Mouse (Mus musculus) liver, adult 2 months (tissue): Measurements from ENCODE around the gene Ticam1. TPM values are rescaled to one million over a fixed set of nuclear protein-coding genes. Genes with fewer than 3 reads are reported as not detected.
A peak's percentile ranks its signal among the peaks of the same experiment; 100 is the strongest.

Experiments used
- DNase-seq: peaks from one replicate; pipeline ENCODE4 v3.0.0-alpha.2; 2011; ENCODE audit warnings: low read depth, low spot score; ENCODE audit errors: extremely low read depth
- H3K27ac ChIP-seq: fragments of 200-500 bp; replicated peaks from 2 replicates; pipeline ENCODE4 v1.5.1; 2012; ENCODE audit warnings: low read depth, mild to moderate bottlenecking, control low read depth, inconsistent platforms, low read length; ENCODE audit not compliant: insufficient read depth
- H3K27me3 ChIP-seq: fragments of 200-500 bp; 2 replicates; pipeline ENCODE4 v1.6.1; 2012; ENCODE audit warnings: mild to moderate bottlenecking, moderate library complexity, low read length, inconsistent platforms; ENCODE audit not compliant: control insufficient read depth, insufficient read depth
- H3K36me3 ChIP-seq: fragments of 200-500 bp; 2 replicates; pipeline ENCODE4 v1.6.1; 2012; ENCODE audit warnings: low read length, inconsistent platforms; ENCODE audit not compliant: control insufficient read depth, insufficient read depth
- H3K4me1 ChIP-seq: fragments of 200-500 bp; 2 replicates; pipeline ENCODE4 v1.6.1; 2011; ENCODE audit warnings: low read length; ENCODE audit not compliant: control insufficient read depth, insufficient read depth
- H3K4me3 ChIP-seq: fragments of 200-500 bp; 2 replicates; pipeline ENCODE4 v1.5.1; 2011; ENCODE audit warnings: low read depth, mild to moderate bottlenecking, control low read depth, low read length, moderate library complexity; ENCODE audit not compliant: insufficient read depth
- H3K79me2 ChIP-seq: fragments of 200-500 bp; 2 replicates; pipeline ENCODE4 v1.6.1; 2012; ENCODE audit warnings: inconsistent platforms, mild to moderate bottlenecking, low read length, moderate library complexity; ENCODE audit not compliant: control insufficient read depth, insufficient read depth
- H3K9ac ChIP-seq: fragments of 200-500 bp; 2 replicates; pipeline ENCODE4 v1.6.1; 2012; ENCODE audit warnings: low read depth, mild to moderate bottlenecking, control low read depth, inconsistent platforms, low read length
- CTCF ChIP-seq: fragments of 200-500 bp; IDR thresholded peaks from 2 replicates; pipeline ENCODE4 v1.5.1; 2011; ENCODE audit warnings: low read depth, low read length, control low read depth
- POLR2A ChIP-seq: fragments of 200-500 bp; IDR thresholded peaks from 2 replicates; pipeline ENCODE4 v1.6.1; 2011; ENCODE audit warnings: low read length, control low read depth; ENCODE audit not compliant: insufficient read depth; ENCODE audit errors: extremely low read depth
- WGBS: fragments of 180-500 bp; shearing (Covaris S2); methylation state at CpG from one replicate; pipeline ENCODE4 v1.1.7; 2018; 5-methylcytosine and 5-hydroxymethylcytosine counted together
- polyA plus RNA-seq: library from polyadenylated mRNA; depleted of rRNA; stranded (reverse); fragments of >200 nt; gene quantifications from 2 replicates; pipeline ENCODE4 v1.2.3, GENCODE M21; 2012
- total RNA-seq: library from RNA; depleted of rRNA; stranded (reverse); fragments of >200 nt; gene quantifications from 2 replicates; pipeline ENCODE4 v1.2.3, GENCODE M21; 2014

The Ticam1 gene
- total and polyA plus RNA-seq, 2 experiments: 2.5 to 27.7 TPM

DNA sequence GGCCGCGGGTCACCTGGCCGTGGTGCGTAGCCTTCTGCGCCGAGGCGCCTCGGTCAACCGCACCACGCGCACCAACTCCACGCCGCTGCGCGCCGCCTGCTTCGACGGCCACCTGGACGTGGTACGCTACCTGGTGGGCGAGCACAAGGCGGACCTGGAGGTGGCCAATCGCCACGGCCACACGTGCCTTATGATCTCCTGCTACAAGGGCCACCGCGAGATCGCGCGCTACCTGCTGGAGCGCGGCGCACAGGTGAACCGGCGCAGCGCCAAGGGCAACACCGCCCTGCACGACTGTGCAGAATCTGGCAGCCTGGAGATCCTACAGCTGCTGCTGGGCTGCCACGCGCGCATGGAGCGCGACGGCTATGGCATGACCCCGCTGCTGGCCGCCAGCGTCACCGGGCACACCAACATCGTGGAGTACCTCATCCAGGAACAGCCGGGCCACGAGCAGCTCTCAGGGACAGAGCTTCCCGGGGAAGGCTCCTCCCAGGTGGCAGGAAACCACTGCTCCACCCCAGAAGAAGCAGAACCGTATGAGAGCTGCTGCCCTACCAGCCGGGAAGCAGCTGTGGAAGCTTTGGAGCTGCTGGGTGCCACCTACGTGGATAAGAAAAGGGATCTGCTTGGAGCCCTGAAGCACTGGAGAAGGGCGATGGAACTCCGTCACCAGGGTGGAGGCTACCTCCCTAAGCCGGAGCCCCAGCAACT, 19.2 kb downstream of the Ticam1 start:
- peak overlapping the region; percentile 94 for H3K4me3 ChIP-seq
- H3K27ac ChIP-seq: peak overlapping the region; percentile 72
- DNase-seq: no peak
- peaks cover 17% of the 10 kb centered on the region for H3K36me3 ChIP-seq
- 6% methylated on average over 58 of the region's 58 CpGs for WGBS
- no peaks in the 10 kb centered on the region for H3K27me3 ChIP-seq
- TF ChIP-seq CTCF: no peak
- no peak for TF ChIP-seq POLR2A
- H3K79me2 ChIP-seq: peaks cover 32% of the 10 kb centered on the region
- peak overlapping the region; percentile 87 for H3K9ac ChIP-seq
- H3K4me1 ChIP-seq: peaks cover 29% of the 10 kb centered on the region

GRCm38 (mm10) chr17:56256239-56256881, 20.2 kb downstream of the Ticam1 start, which contains the start of gene Fem1a:
Fem1a (plus strand) TSS chr17:56256810.
- Histone ChIP-seq H3K36me3 (peaks cover 17% of the 10 kb centered on the region), H3K79me2 (peaks cover 32% of the 10 kb centered on the region), H3K4me1 (peaks cover 28% of the 10 kb centered on the region), H3K27me3 (no peaks in the 10 kb centered on the region), H3K9ac (peak within 1 kb of the TSS; percentile 87), H3K27ac (peak within 1 kb of the TSS; percentile 92), H3K4me3 (peak within 1 kb of the TSS; percentile 94)
- DNase-seq: peak; percentile 98
- 0% methylated on average over 28 of the region's 28 CpGs for WGBS
- no peak for TF ChIP-seq CTCF
- TF ChIP-seq POLR2A: 0 out of 2 replicates have a peak, but pooled peaks have one; percentile 41

- peaks cover 24% of the 10 kb centered on the region for H3K4me1 ChIP-seq
- under 1% methylated on average over 32 of the region's 32 CpGs for WGBS
Observed at GRCm38 (mm10) chr17:56255863-56256238, 20.7 kb downstream of the Ticam1 start.

GRCm38 (mm10) chr17:56255429-56255828, 21.2 kb downstream of the Ticam1 start:
- TF ChIP-seq POLR2A: no peak
- 0 out of 2 replicates have a peak, but pooled peaks have one; percentile 19 for TF ChIP-seq CTCF
- Histone ChIP-seq H3K4me1 (peaks cover 23% of the 10 kb centered on the region), H3K9ac (no peak overlapping the region), H3K79me2 (peaks cover 32% of the 10 kb centered on the region), H3K4me3 (no peak overlapping the region), H3K27me3 (no peaks in the 10 kb centered on the region), H3K27ac (no peak overlapping the region), H3K36me3 (peaks cover 13% of the 10 kb centered on the region)
- DNase-seq: no peak
- WGBS: 25% methylated on average over 9 of the region's 9 CpGs

More at GRCm38 (mm10) chr17:56255863-56256238, 20.7 kb downstream of the Ticam1 start:
- DNase-seq: peak; percentile 97
- Histone ChIP-seq H3K4me3 (peak overlapping the region; percentile 51), H3K9ac (peak overlapping the region; percentile 69), H3K36me3 (peaks cover 14% of the 10 kb centered on the region), H3K27ac (peak overlapping the region; percentile 92), H3K27me3 (no peaks in the 10 kb centered on the region), H3K79me2 (peaks cover 32% of the 10 kb centered on the region)
- peak; percentile 92 for TF ChIP-seq CTCF
- peak; percentile 57; the same call in 1 of the 2 replicates for TF ChIP-seq POLR2A

- TF ChIP-seq CTCF: no peak
- Histone ChIP-seq H3K36me3 (peaks cover 5% of the 10 kb centered on the region), H3K4me1 (peaks cover 16% of the 10 kb centered on the region), H3K27me3 (no peaks in the 10 kb centered on the region), H3K79me2 (peaks cover 26% of the 10 kb centered on the region), H3K4me3 (no peak overlapping the region), H3K9ac (no peak overlapping the region), H3K27ac (no peak overlapping the region)
- WGBS: 95% methylated on average over 4 of the region's 4 CpGs
- DNase-seq: no peak
Observed at GRCm38 (mm10) chr17:56254695-56255094, 21.9 kb downstream of the Ticam1 start.
